Mouse (Mus musculus) kidney, embryonic 14.5 days (tissue): ENCODE results near the gene Rflna. TPM values are rescaled to one million over a fixed set of nuclear protein-coding genes. Genes with fewer than 3 reads are reported as not detected.
A peak's percentile ranks its signal among the peaks of the same experiment; 100 is the strongest.

Experiments used
- ATAC-seq: fragments of 200-750 bp; cut with Nextera tagmentation; 2 replicates; pipeline ENCODE4 v1.8.0; 2017; ENCODE audit warnings: moderate number of reproducible peaks, mild to moderate bottlenecking, moderate TSS enrichment, moderate library complexity; ENCODE audit not compliant: low FRiP score, low TSS enrichment
- H3K27ac ChIP-seq: fragments of 300-500 bp; sonication (generic); 2 replicates; pipeline ENCODE4 v1.5.1; 2014; ENCODE audit warnings: low read depth, mild to moderate bottlenecking, low read length, moderate library complexity, mixed read lengths
- H3K27me3 ChIP-seq: fragments of 300-500 bp; sonication (generic); 2 replicates; pipeline ENCODE4 v1.6.1; 2014; ENCODE audit warnings: mild to moderate bottlenecking, low read length; ENCODE audit not compliant: control insufficient read depth, insufficient read depth
- H3K36me3 ChIP-seq: fragments of 300-500 bp; sonication (generic); 2 replicates; pipeline ENCODE4 v1.6.1; 2014; ENCODE audit warnings: low read length, mixed read lengths; ENCODE audit not compliant: control insufficient read depth, insufficient read depth
- H3K4me1 ChIP-seq: fragments of 300-500 bp; sonication (generic); 2 replicates; pipeline ENCODE4 v1.6.1; 2014; ENCODE audit warnings: low read length, mixed read lengths; ENCODE audit not compliant: control insufficient read depth, insufficient read depth
- H3K4me2 ChIP-seq: fragments of 300-500 bp; sonication (generic); replicated peaks from 2 replicates; pipeline ENCODE4 v1.6.1; 2014; ENCODE audit warnings: low read depth, mild to moderate bottlenecking, low read length
- H3K4me3 ChIP-seq: fragments of 300-500 bp; sonication (generic); 2 replicates; pipeline ENCODE4 v1.5.1; 2014; ENCODE audit warnings: mild to moderate bottlenecking, low read length
- H3K9ac ChIP-seq: fragments of 300-500 bp; sonication (generic); 2 replicates; pipeline ENCODE4 v1.6.1; 2014; ENCODE audit warnings: low read depth, mild to moderate bottlenecking, low read length, moderate library complexity
- H3K9me3 ChIP-seq: fragments of 300-500 bp; sonication (generic); 2 replicates; pipeline ENCODE4 v1.6.1; 2016; ENCODE audit warnings: low read length; ENCODE audit not compliant: control insufficient read depth
- WGBS: fragments of 180-500 bp; shearing (Covaris S2); extraction: QIAGEN DNeasy Blood & Tissue Kit; methylation state at CpG from one replicate; pipeline ENCODE4 v1.1.7; 2014; 5-methylcytosine and 5-hydroxymethylcytosine counted together
- polyA plus RNA-seq: library from polyadenylated mRNA; unstranded; fragments of >200 nt; fragmentation: Nextera tagmentation; extraction: Ambion mirVana; gene quantifications from 2 replicates; pipeline ENCODE4 v1.2.1, GENCODE M21; 2014

Rflna gene
- polyA plus RNA-seq, 1 experiment from 2014 or later: 4.8 TPM

- WGBS: 86% methylated on average over 3 of the region's 3 CpGs
- Histone ChIP-seq H3K36me3 (peaks cover 71% of the 10 kb centered on the region), H3K27me3 (no peaks in the 10 kb centered on the region)
Measured at GRCm38 (mm10) chr5:125015066-125015465, 12.0 kb downstream of the Rflna start.

GRCm38 (mm10) chr5:125015576-125015975 lies 12.6 kb downstream of the Rflna start:
- Histone ChIP-seq H3K36me3 (peaks cover 74% of the 10 kb centered on the region), H3K4me3 (no peak overlapping the region)
- 89% methylated on average over 9 of the region's 9 CpGs for WGBS

More at GRCm38 (mm10) chr5:125015066-125015465, 12.0 kb downstream of the Rflna start:
- Histone ChIP-seq H3K9ac (no peak overlapping the region), H3K4me2 (no peak overlapping the region), H3K4me1 (no peaks in the 10 kb centered on the region), H3K9me3 (no peaks in the 10 kb centered on the region), H3K4me3 (no peak overlapping the region), H3K27ac (no peak overlapping the region)
- ATAC-seq: no peak

GRCm38 (mm10) chr5:125016421-125017242 lies 13.6 kb downstream of the Rflna start:
- peaks cover 74% of the 10 kb centered on the region for H3K36me3 ChIP-seq
- ATAC-seq: no peak
- 83% methylated on average over 17 of the region's 17 CpGs for WGBS
- H3K27ac ChIP-seq: no peak overlapping the region
- no peak overlapping the region for H3K9ac ChIP-seq
- H3K4me3 ChIP-seq: no peak overlapping the region
- H3K4me1 ChIP-seq: no peaks in the 10 kb centered on the region
- no peak overlapping the region for H3K4me2 ChIP-seq
- no peaks in the 10 kb centered on the region for H3K9me3 ChIP-seq
- H3K27me3 ChIP-seq: no peaks in the 10 kb centered on the region

More at GRCm38 (mm10) chr5:125015576-125015975, 12.6 kb downstream of the Rflna start:
- no peaks in the 10 kb centered on the region for H3K9me3 ChIP-seq
- no peaks in the 10 kb centered on the region for H3K27me3 ChIP-seq
- H3K27ac ChIP-seq: no peak overlapping the region
- H3K9ac ChIP-seq: no peak overlapping the region
- H3K4me1 ChIP-seq: no peaks in the 10 kb centered on the region
- H3K4me2 ChIP-seq: no peak overlapping the region
- no peak for ATAC-seq

- 59% methylated on average over 15 of the region's 15 CpGs for WGBS
- no peaks in the 10 kb centered on the region for H3K9me3 ChIP-seq
- H3K4me2 ChIP-seq: no peak overlapping the region
- no peaks in the 10 kb centered on the region for H3K4me1 ChIP-seq
- no peak overlapping the region for H3K27ac ChIP-seq
- H3K4me3 ChIP-seq: no peak overlapping the region
- no peak overlapping the region for H3K9ac ChIP-seq
- peak; percentile 34; the same call in 1 of the 2 replicates for ATAC-seq
- H3K36me3 ChIP-seq: peaks cover 80% of the 10 kb centered on the region
- H3K27me3 ChIP-seq: no peaks in the 10 kb centered on the region
Measured at GRCm38 (mm10) chr5:125017332-125017731, 14.3 kb downstream of the Rflna start.

- no peaks in the 10 kb centered on the region for H3K9me3 ChIP-seq
- ATAC-seq: no peak
- H3K9ac ChIP-seq: no peak overlapping the region
- no peak overlapping the region for H3K4me3 ChIP-seq
- WGBS: 78% methylated on average over 5 of the region's 5 CpGs
- H3K27ac ChIP-seq: no peak overlapping the region
- H3K36me3 ChIP-seq: peaks cover 90% of the 10 kb centered on the region
- H3K4me1 ChIP-seq: no peaks in the 10 kb centered on the region
- no peaks in the 10 kb centered on the region for H3K27me3 ChIP-seq
- H3K4me2 ChIP-seq: no peak overlapping the region
Measured at GRCm38 (mm10) chr5:125019099-125019498, 16.1 kb downstream of the Rflna start.

GRCm38 (mm10) chr5:125021298-125021697 lies 18.3 kb downstream of the Rflna start:
- Histone ChIP-seq H3K9me3 (no peaks in the 10 kb centered on the region), H3K9ac (no peak overlapping the region), H3K27ac (no peak overlapping the region), H3K4me1 (no peaks in the 10 kb centered on the region), H3K36me3 (peaks cover 91% of the 10 kb centered on the region), H3K27me3 (no peaks in the 10 kb centered on the region), H3K4me2 (no peak overlapping the region), H3K4me3 (no peak overlapping the region)
- ATAC-seq: no peak
- 71% methylated on average over 11 of the region's 11 CpGs for WGBS

GRCm38 (mm10) chr5:125024002-125024401 lies 21.0 kb downstream of the Rflna start:
- ATAC-seq: no peak
- peaks cover 91% of the 10 kb centered on the region for H3K36me3 ChIP-seq
- no peaks in the 10 kb centered on the region for H3K9me3 ChIP-seq
- H3K27me3 ChIP-seq: no peaks in the 10 kb centered on the region
- H3K9ac ChIP-seq: no peak overlapping the region
- no peak overlapping the region for H3K4me3 ChIP-seq
- H3K4me1 ChIP-seq: no peaks in the 10 kb centered on the region
- H3K4me2 ChIP-seq: no peak overlapping the region
- no peak overlapping the region for H3K27ac ChIP-seq
- 84% methylated on average over 14 of the region's 14 CpGs for whole genome bisulfite sequencing

- no peaks in the 10 kb centered on the region for H3K27me3 ChIP-seq
- H3K4me2 ChIP-seq: no peak overlapping the region
- WGBS: 92% methylated on average over 15 of the region's 15 CpGs
- H3K36me3 ChIP-seq: peaks cover 100% of the 10 kb centered on the region
- H3K27ac ChIP-seq: no peak overlapping the region
- H3K9me3 ChIP-seq: no peaks in the 10 kb centered on the region
- no peak for ATAC-seq
- H3K4me3 ChIP-seq: no peak overlapping the region
- H3K4me1 ChIP-seq: no peaks in the 10 kb centered on the region
- H3K9ac ChIP-seq: no peak overlapping the region
Measured at GRCm38 (mm10) chr5:125028371-125028770, 25.4 kb downstream of the Rflna start.

GRCm38 (mm10) chr5:125028911-125029310 lies 25.9 kb downstream of the Rflna start:
- Histone ChIP-seq H3K4me2 (no peak overlapping the region), H3K36me3 (peaks cover 100% of the 10 kb centered on the region), H3K9ac (no peak overlapping the region), H3K27me3 (no peaks in the 10 kb centered on the region), H3K9me3 (no peaks in the 10 kb centered on the region), H3K4me3 (no peak overlapping the region), H3K4me1 (no peaks in the 10 kb centered on the region), H3K27ac (no peak overlapping the region)
- 96% methylated on average over 20 of the region's 20 CpGs for WGBS
- no peak for ATAC-seq
